Mouse (Mus musculus) heart, adult 2 months (tissue): ENCODE data around the gene Tmem183a.

Source experiments
- CTCF ChIP-seq: fragments of 200-600 bp; IDR thresholded peaks from 2 replicates; pipeline ENCODE4 v1.8.1; 2022; ENCODE audit warnings: antibody characterized with exemption, mild to moderate bottlenecking, moderate library complexity
- POLR2A ChIP-seq: fragments of 200-500 bp; IDR thresholded peaks from 2 replicates; pipeline ENCODE4 v1.6.1; 2011; ENCODE audit warnings: mild to moderate bottlenecking, low read depth, low read length, control low read depth; ENCODE audit not compliant: insufficient read depth

DNA sequence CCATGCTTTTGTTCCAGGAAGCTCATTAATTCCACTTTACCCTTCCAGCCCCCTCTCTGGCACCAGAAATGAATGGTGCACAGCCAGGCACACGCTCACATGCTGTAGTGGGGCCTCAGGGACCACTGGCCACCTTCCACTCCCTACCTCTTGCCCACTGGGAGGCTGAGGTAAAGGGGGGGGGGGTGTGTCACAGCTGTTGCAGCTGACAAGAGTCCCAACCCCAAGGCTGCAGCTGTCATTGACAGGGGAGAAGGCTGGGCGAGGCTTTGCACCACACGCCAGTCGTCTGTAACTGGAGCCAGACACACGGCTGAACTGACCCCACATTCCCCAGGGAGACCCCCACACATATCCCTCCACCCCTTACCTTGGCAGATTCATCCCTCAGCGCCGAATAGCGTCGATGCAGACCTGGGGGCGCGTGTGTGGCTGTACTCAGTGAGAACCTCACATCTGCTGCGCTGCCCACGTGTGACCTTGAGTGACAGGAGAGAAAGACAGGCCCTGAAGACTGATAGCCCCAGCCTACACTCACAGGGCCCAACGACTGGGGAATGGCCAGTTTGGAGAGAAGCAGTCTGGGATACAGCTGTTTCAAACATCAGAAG is 41.0 kb downstream of the Tmem183a start:
- TF ChIP-seq POLR2A: no peak
- TF ChIP-seq CTCF: no peak
